Comparison of ENCODE assay signal across 2 mouse cellular contexts in genomic region chr11:115999027-115999426, GRCm38 (mm10).
A peak's percentile ranks its signal among the peaks of the same experiment; 100 is the strongest.
TF ChIP-seq lines count a peak whose summit lies in the region.

No protein-coding gene starts in this region.

TF ChIP-seq in MEL, 35 proteins besides CTCF, POLR2A, EP300 and RAD21:
- TF ChIP-seq HCFC1 (IDR thresholded peaks at IDR 0.05; ENCODE audit: low read depth, low read length) (no peak), SIN3A (IDR thresholded peaks at IDR 0.05; ENCODE audit: low read length) (peak; percentile 3; the same call in 1 of the 2 replicates), ZKSCAN1 (IDR thresholded peaks at IDR 0.05; ENCODE audit: low read depth, low read length) (no peak), GABPA (IDR thresholded peaks at IDR 0.05; ENCODE audit: low read depth, low read length) (no peak), ETS1 (IDR thresholded peaks at IDR 0.05; ENCODE audit: low read depth, low read length) (no peak; the same call in 1 of the 2 replicates), ZNF384 (IDR thresholded peaks at IDR 0.05; ENCODE audit: low read depth, low read length) (no peak), GATA1 (IDR thresholded peaks at IDR 0.05; ENCODE audit: low read depth, low read length) (peak; percentile 53), TCF12 (IDR thresholded peaks at IDR 0.05; ENCODE audit: low read depth, low read length) (0 out of 2 replicates have a peak, but pooled peaks have one; percentile 44), MEF2A (IDR thresholded peaks at IDR 0.05; ENCODE audit: extremely low read depth, insufficient replicate concordance, low read depth, low read length, poor library complexity, severe bottlenecking) (no peak), USF2 (IDR thresholded peaks at IDR 0.05; ENCODE audit: borderline replicate concordance in 1 of 2, insufficient read depth in 1 of 2, low read depth in 1 of 2, low read length in 2 of 2) (no peak), MXI1 (IDR thresholded peaks at IDR 0.05; ENCODE audit: low read depth, low read length) (0 out of 2 replicates have a peak, but pooled peaks have one; percentile 22), MAFK (IDR thresholded peaks at IDR 0.05; ENCODE audit: borderline replicate concordance, low read depth, low read length) (peak; percentile 40; the same call in 1 of the 2 replicates), RCOR1 (IDR thresholded peaks at IDR 0.05; ENCODE audit: low read depth, low read length) (peak; percentile 73)

TF ChIP-seq in myocyte, 11 proteins besides CTCF, POLR2A, EP300 and RAD21:
- TF ChIP-seq MYOG (IDR thresholded peaks at IDR 0.05; ENCODE audit: control insufficient read depth in 1 of 3, insufficient read depth in 1 of 3, insufficient read length in 2 of 3, low read depth in 2 of 3) (no peak), POLR2AphosphoS2 (IDR thresholded peaks at IDR 0.05; ENCODE audit: insufficient read length, low read depth) (no peak), MAX (IDR thresholded peaks at IDR 0.05; ENCODE audit: low read depth) (no peak), MYOD1 (IDR thresholded peaks at IDR 0.05; ENCODE audit: control insufficient read depth in 1 of 3, insufficient read length in 2 of 3, low read depth in 2 of 3) (no peak), E2F4 (IDR thresholded peaks at IDR 0.05; ENCODE audit: insufficient read depth) (no peak), SRF (IDR thresholded peaks at IDR 0.05; ENCODE audit: control insufficient read depth, insufficient read length, low read depth) (no peak), TCF12 (IDR thresholded peaks at IDR 0.05; ENCODE audit: insufficient read depth, poor library complexity, severe bottlenecking) (no peak), CEBPB (IDR thresholded peaks at IDR 0.05; ENCODE audit: insufficient read depth, poor library complexity, severe bottlenecking) (no peak), USF1 (IDR thresholded peaks at IDR 0.05; ENCODE audit: low read depth) (no peak), REST (IDR thresholded peaks at IDR 0.05; ENCODE audit: insufficient read depth, insufficient read length) (no peak)
TF ChIP-seq in myocyte: peak in this region for 0.
